Mouse (Mus musculus): ENCODE results near the gene Gm20517.
A peak's percentile ranks its signal among the peaks of the same experiment; 100 is the strongest.

Gene Gm20517

GRCm38 (mm10) chr17:47712889-47713571 is 101.6 kb downstream of the Gm20517 start:
- DNase-seq, result no peak

- DNase-seq, result no peak
These were observed 103.6 kb downstream of the Gm20517 start for GRCm38 (mm10) chr17:47715037-47715436.

- no peak for DNase-seq
These were observed 109.8 kb downstream of the Gm20517 start for GRCm38 (mm10) chr17:47721183-47721582.

- DNase-seq, result no peak
These were observed 115.2 kb downstream of the Gm20517 start, which contains the start of gene Pgc for GRCm38 (mm10) chr17:47726566-47726965. Gene Pgc (plus strand): TSS chr17:47726842.

- DNase-seq, result peak; percentile 24
These were observed 119.5 kb downstream of the Gm20517 start for GRCm38 (mm10) chr17:47730633-47731575.
